Mouse (Mus musculus) urinary bladder, postnatal 10 days (tissue): ENCODE measurements around the gene Ptrh1.

ENCODE experiments used
- DNase-seq: peaks from one replicate; pipeline ENCODE4 v3.0.0; 2022; ENCODE audit warnings: low spot score

The Ptrh1 gene

GRCm38 (mm10) chr2:32775359-32776074 is at the start of gene Ptrh1, which contains the start of gene Ttc16:
Ptrh1 (plus strand) TSS chr2:32775786.
Ttc16 (minus strand) TSS chr2:32775633.
- peak; percentile 90 for DNase-seq

- peak; percentile 50 for DNase-seq
Measured at GRCm38 (mm10) chr2:32727435-32727834, 48.2 kb upstream of the Ptrh1 start.

GRCm38 (mm10) chr2:32728463-32728862 is 47.1 kb upstream of the Ptrh1 start:
- no peak for DNase-seq

GRCm38 (mm10) chr2:32729547-32729946 is 46.0 kb upstream of the Ptrh1 start:
- no peak for DNase-seq

GRCm38 (mm10) chr2:32730854-32731253 is 44.7 kb upstream of the Ptrh1 start:
- DNase-seq = no peak

GRCm38 (mm10) chr2:32731911-32732310 is 43.7 kb upstream of the Ptrh1 start:
- DNase-seq = no peak

- no peak for DNase-seq
Measured at GRCm38 (mm10) chr2:32732695-32733094, 42.9 kb upstream of the Ptrh1 start.

- no peak for DNase-seq
Measured at GRCm38 (mm10) chr2:32734480-32734879, 41.1 kb upstream of the Ptrh1 start.

GRCm38 (mm10) chr2:32734933-32735332 is 40.7 kb upstream of the Ptrh1 start:
- no peak for DNase-seq

GRCm38 (mm10) chr2:32736306-32736829 is 39.2 kb upstream of the Ptrh1 start:
- DNase-seq = no peak

- DNase-seq = no peak
Measured at GRCm38 (mm10) chr2:32737008-32737407, 38.6 kb upstream of the Ptrh1 start.

GRCm38 (mm10) chr2:32739311-32739710 is 36.3 kb upstream of the Ptrh1 start:
- no peak for DNase-seq

- DNase-seq = no peak
Measured at GRCm38 (mm10) chr2:32740916-32741272, 34.7 kb upstream of the Ptrh1 start, which contains the start of gene 6330409D20Rik. 6330409D20Rik (minus strand) TSS chr2:32741016.

- no peak for DNase-seq
Measured at GRCm38 (mm10) chr2:32741273-32742172, 34.1 kb upstream of the Ptrh1 start.

- DNase-seq = no peak
Measured at GRCm38 (mm10) chr2:32742173-32742531, 33.4 kb upstream of the Ptrh1 start.

GRCm38 (mm10) chr2:32744272-32744982 is 31.2 kb upstream of the Ptrh1 start:
- no peak for DNase-seq

- no peak for DNase-seq
Measured at GRCm38 (mm10) chr2:32749082-32749481, 26.5 kb upstream of the Ptrh1 start.

- DNase-seq = no peak
Measured at GRCm38 (mm10) chr2:32750199-32750598, 25.4 kb upstream of the Ptrh1 start.

GRCm38 (mm10) chr2:32750887-32751664 is 24.5 kb upstream of the Ptrh1 start:
- no peak for DNase-seq

GRCm38 (mm10) chr2:32751665-32752033 is 23.9 kb upstream of the Ptrh1 start:
- DNase-seq = no peak

GRCm38 (mm10) chr2:32752181-32752580 is 23.4 kb upstream of the Ptrh1 start:
- DNase-seq = no peak

- DNase-seq = no peak
Measured at GRCm38 (mm10) chr2:32756674-32757055, 18.9 kb upstream of the Ptrh1 start.
